Mouse (Mus musculus): ENCODE measurements around the gene Ptprg. TPM values are rescaled to one million over a fixed set of nuclear protein-coding genes. Genes with fewer than 3 reads are reported as not detected.

Ptprg gene
- total and polyA plus RNA-seq, 3 experiments, result not detected

DNA sequence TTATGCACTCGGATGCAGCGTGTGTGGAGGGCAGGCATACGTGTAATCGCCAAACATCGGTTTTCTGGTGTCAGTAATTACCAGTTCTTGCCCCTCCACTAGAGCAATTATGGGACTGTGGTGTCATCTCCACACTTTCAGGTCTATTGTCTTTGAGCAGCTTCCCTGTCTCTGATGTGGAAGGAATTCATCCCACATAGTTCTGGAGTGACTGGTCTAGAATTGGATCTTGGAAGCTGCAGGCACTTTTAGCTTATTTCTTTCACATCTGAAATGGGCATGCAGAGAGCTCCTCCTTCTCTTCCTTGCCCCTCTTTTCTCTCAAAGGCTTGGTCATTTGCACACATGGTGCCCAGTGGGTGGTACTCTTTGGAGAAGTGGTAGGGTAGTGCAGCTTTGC lies 363.9 kb downstream of the Ptprg start:
- Histone ChIP-seq H3K79me2 (ENCODE audit: control insufficient read depth, insufficient read depth, low read length, poor library complexity) (no peaks in the 10 kb centered on the region), H3K4me1 (ENCODE audit: control insufficient read depth in 1 of 2, insufficient read depth in 2 of 2, low read length in 2 of 2) (no peaks in the 10 kb centered on the region), H3K27me3 (ENCODE audit: control insufficient read depth in 1 of 2, insufficient read depth in 2 of 2, low read length in 2 of 2) (no peaks in the 10 kb centered on the region), H3K4me3 (ENCODE audit: control insufficient read depth in 1 of 2, insufficient read depth in 1 of 2, low read depth in 2 of 2, low read length in 2 of 2) (no peak overlapping the region), H3K36me3 (ENCODE audit: control insufficient read depth in 1 of 2, insufficient read depth in 2 of 2, low read length in 2 of 2) (no peaks in the 10 kb centered on the region), H3K27ac (ENCODE audit: control insufficient read depth, low read depth, low read length) (no peak overlapping the region), H3K9me3 (replicated peaks; ENCODE audit: insufficient read depth, low read length) (no peaks in the 10 kb centered on the region), H3K9ac (ENCODE audit: control insufficient read depth, low read depth, low read length, poor library complexity, severe bottlenecking) (no peak overlapping the region)
- TF ChIP-seq JUND (IDR thresholded peaks at IDR 0.05; ENCODE audit: low read depth, low read length), result no peak
- DNase-seq (ENCODE audit: low read depth, low spot score), result no peak

DNA sequence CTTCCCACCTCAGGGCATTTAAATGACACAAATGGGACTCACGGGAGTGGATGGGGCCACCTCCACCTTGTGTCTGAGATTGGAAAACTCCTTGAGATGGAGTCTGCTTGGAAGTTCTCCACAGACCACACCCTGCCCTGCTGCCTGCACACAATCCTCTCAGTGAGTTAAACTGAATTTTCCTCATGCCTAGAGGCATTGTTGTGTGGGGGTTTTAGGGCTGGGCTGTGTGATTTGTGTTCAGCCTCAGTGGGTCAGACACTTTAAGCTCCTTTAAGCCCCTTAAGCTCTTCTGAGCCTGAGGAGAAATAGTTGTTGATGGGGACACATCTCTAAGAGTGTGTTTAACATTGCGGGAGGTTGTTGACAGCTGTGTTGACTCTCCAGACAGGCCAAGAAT lies 375.2 kb downstream of the Ptprg start:
- no peak overlapping the region for H3K9ac ChIP-seq (ENCODE audit: control insufficient read depth, low read depth, low read length, poor library complexity, severe bottlenecking)
- no peaks in the 10 kb centered on the region for H3K36me3 ChIP-seq (ENCODE audit: control insufficient read depth in 1 of 2, insufficient read depth in 2 of 2, low read length in 2 of 2)
- H3K4me1 ChIP-seq (ENCODE audit: control insufficient read depth in 1 of 2, insufficient read depth in 2 of 2, low read length in 2 of 2), result no peaks in the 10 kb centered on the region
- no peaks in the 10 kb centered on the region for H3K27me3 ChIP-seq (ENCODE audit: control insufficient read depth in 1 of 2, insufficient read depth in 2 of 2, low read length in 2 of 2)
- DNase-seq (ENCODE audit: low read depth, low spot score), result no peak
- no peak overlapping the region for H3K4me3 ChIP-seq (ENCODE audit: control insufficient read depth in 1 of 2, insufficient read depth in 1 of 2, low read depth in 2 of 2, low read length in 2 of 2)
- H3K27ac ChIP-seq (ENCODE audit: control insufficient read depth, low read depth, low read length), result no peak overlapping the region
- no peaks in the 10 kb centered on the region for H3K9me3 ChIP-seq (replicated peaks; ENCODE audit: insufficient read depth, low read length)
- TF ChIP-seq ZNF384 (IDR thresholded peaks at IDR 0.05; ENCODE audit: low read depth, low read length) (no peak), ELF1 (IDR thresholded peaks at IDR 0.05; ENCODE audit: low read depth, low read length) (no peak), MAFK (IDR thresholded peaks at IDR 0.05; ENCODE audit: borderline replicate concordance, low read depth, low read length) (no peak), TCF12 (IDR thresholded peaks at IDR 0.05; ENCODE audit: low read depth, low read length) (no peak), SIN3A (IDR thresholded peaks at IDR 0.05; ENCODE audit: low read length) (no peak), TAL1 (IDR thresholded peaks at IDR 0.05; ENCODE audit: low read length) (no peak), CHD1 (IDR thresholded peaks at IDR 0.05; ENCODE audit: low read depth, low read length) (no peak)
- H3K79me2 ChIP-seq (ENCODE audit: control insufficient read depth, insufficient read depth, low read length, poor library complexity), result no peaks in the 10 kb centered on the region

DNA sequence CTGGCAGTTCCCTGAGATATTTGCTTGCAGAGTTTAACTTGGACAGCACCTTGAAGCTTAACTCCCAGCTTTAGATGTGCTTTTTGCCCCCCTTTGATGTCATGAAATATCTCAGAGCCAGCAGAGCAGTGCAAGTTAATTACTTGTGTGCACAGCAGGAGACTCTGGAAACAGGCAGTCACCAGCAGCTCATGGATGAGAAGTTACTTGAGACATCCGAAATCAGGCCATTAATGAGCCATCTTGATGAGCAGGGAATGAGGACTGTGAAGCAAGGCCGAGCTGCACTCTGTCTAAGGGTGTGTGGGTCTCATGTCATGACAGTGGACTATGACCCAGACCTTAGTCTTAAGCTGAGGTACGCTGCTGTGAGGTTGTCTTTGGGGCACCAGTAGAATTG lies 379.2 kb downstream of the Ptprg start:
- no peak overlapping the region for H3K27ac ChIP-seq (ENCODE audit: control insufficient read depth, low read depth, low read length)
- H3K36me3 ChIP-seq (ENCODE audit: control insufficient read depth in 1 of 2, insufficient read depth in 2 of 2, low read length in 2 of 2), result no peaks in the 10 kb centered on the region
- H3K9me3 ChIP-seq (replicated peaks; ENCODE audit: insufficient read depth, low read length), result no peaks in the 10 kb centered on the region
- TF ChIP-seq MAX (IDR thresholded peaks at IDR 0.05; ENCODE audit: low read length) (no peak), BHLHE40 (IDR thresholded peaks at IDR 0.05; ENCODE audit: borderline replicate concordance, low read depth, low read length) (no peak), ZMIZ1 (IDR thresholded peaks at IDR 0.05; ENCODE audit: low read depth, low read length) (no peak), ZKSCAN1 (IDR thresholded peaks at IDR 0.05; ENCODE audit: low read depth, low read length) (no peak), MAZ (IDR thresholded peaks at IDR 0.05; ENCODE audit: low read depth, low read length) (no peak), CTCF (IDR thresholded peaks at IDR 0.05 in 2 of 3, conservative IDR thresholded peaks at IDR 0.05 in 1 of 3; ENCODE audit: control insufficient read depth in 1 of 3, insufficient read depth in 1 of 3, low read depth in 2 of 3, low read length in 3 of 3, poor library complexity in 1 of 3, severe bottlenecking in 1 of 3) (no peak), USF1 (IDR thresholded peaks at IDR 0.05; ENCODE audit: low read depth, low read length) (no peak), NRF1 (IDR thresholded peaks at IDR 0.05; ENCODE audit: insufficient read depth, low read depth, low read length, poor library complexity, severe bottlenecking) (no peak), EP300 (IDR thresholded peaks at IDR 0.05; ENCODE audit: low read depth in 1 of 2, low read length in 2 of 2) (no peak), CHD1 (IDR thresholded peaks at IDR 0.05; ENCODE audit: low read depth, low read length) (no peak), ZC3H11A (IDR thresholded peaks at IDR 0.05; ENCODE audit: low read depth, low read length) (no peak), MEF2A (IDR thresholded peaks at IDR 0.05; ENCODE audit: extremely low read depth, insufficient replicate concordance, low read depth, low read length, poor library complexity, severe bottlenecking) (no peak), MYC (IDR thresholded peaks at IDR 0.05; ENCODE audit: low read depth, low read length) (no peak), SMC3 (IDR thresholded peaks at IDR 0.05; ENCODE audit: low read depth, low read length) (no peak), SIN3A (IDR thresholded peaks at IDR 0.05; ENCODE audit: low read length) (no peak), GABPA (IDR thresholded peaks at IDR 0.05; ENCODE audit: low read depth, low read length) (no peak), UBTF (IDR thresholded peaks at IDR 0.05; ENCODE audit: borderline replicate concordance, insufficient read depth, low read depth, low read length) (no peak)
- no peak overlapping the region for H3K9ac ChIP-seq (ENCODE audit: control insufficient read depth, low read depth, low read length, poor library complexity, severe bottlenecking)
- no peaks in the 10 kb centered on the region for H3K79me2 ChIP-seq (ENCODE audit: control insufficient read depth, insufficient read depth, low read length, poor library complexity)
- H3K4me3 ChIP-seq (ENCODE audit: control insufficient read depth in 1 of 2, insufficient read depth in 1 of 2, low read depth in 2 of 2, low read length in 2 of 2), result no peak overlapping the region
- no peaks in the 10 kb centered on the region for H3K27me3 ChIP-seq (ENCODE audit: control insufficient read depth in 1 of 2, insufficient read depth in 2 of 2, low read length in 2 of 2)
- no peak for DNase-seq (ENCODE audit: low read depth, low spot score)
- H3K4me1 ChIP-seq (ENCODE audit: control insufficient read depth in 1 of 2, insufficient read depth in 2 of 2, low read length in 2 of 2), result no peaks in the 10 kb centered on the region
